Mouse (Mus musculus) adrenal gland, adult 18-20 months (tissue): ENCODE data around the gene Olfr126. TPM values are rescaled to one million over a fixed set of nuclear protein-coding genes. Genes with fewer than 3 reads are reported as not detected.

Source experiments
- DNase-seq, 2 experiments: peaks; one replicate each; pipeline ENCODE4 v3.0.0; 2021 to 2022; ENCODE audit warnings: low spot score in 2 of 2
- long read RNA-seq, 2 experiments: library from polyadenylated mRNA; stranded (forward); transcript quantifications; one replicate each; pipeline ENCODE4 v2.0.0; 2021
- total RNA-seq, 2 experiments: library from RNA; stranded (reverse); gene quantifications; 1 replicate in 1 of 2; 2 replicates in 1 of 2; pipeline ENCODE4 v1.2.3; 2021

The Olfr126 gene
- total RNA-seq: not detected
- long read RNA-seq, experiment 1: 0 reads
- long read RNA-seq, experiment 2: 0 reads

GRCm38 (mm10) chr17:37847183-37847582 is at the start of gene Olfr126:
Gene Olfr126 (plus strand): TSS chr17:37847483.
- DNase-seq: no peak

DNA sequence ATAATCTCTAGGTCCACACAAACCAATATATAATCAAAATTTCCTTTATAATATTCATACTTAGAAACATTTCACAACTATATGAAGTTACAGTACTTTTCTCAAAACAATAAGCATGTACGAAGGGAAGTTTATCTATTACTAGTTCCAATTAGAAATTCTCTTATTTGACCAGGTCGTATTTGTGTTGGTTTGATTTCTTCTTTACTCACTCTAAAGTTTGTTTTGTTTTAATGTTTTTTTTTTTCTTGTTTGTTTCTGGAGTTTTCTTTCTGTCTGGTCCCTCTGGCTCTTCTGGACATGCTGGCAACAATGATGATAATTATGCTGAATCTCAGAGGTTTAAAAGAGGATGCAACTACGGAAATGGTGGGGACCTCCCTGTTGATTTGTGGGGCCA is 47.7 kb upstream of the Olfr126 start, which contains the start of gene Olfr124:
Gene Olfr124, plus strand, starts transcription at position 301 of the 400 bp plus-strand sequence.
- DNase-seq: no peak

DNA sequence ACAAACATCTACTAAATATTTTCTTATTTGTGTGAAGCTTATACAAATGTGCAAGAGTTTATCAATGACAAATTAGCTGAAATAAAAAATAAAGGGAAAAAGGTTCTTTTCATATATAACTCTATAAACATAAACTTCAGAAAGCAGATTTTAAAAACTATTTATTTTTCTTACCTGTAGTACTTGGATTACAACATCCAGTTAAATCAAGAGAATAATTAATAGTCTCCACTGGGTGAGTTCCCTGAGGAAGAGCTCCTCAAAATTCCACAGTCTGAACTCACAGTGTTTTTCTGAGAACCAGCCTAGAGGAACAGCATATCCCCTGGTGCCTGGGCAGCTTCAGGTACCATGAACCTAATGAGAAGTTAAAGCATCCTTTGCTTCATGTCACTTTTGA is 14.6 kb upstream of the Olfr126 start, which contains the start of gene Olfr125:
Gene Olfr125, plus strand, starts transcription at position 301 of the 400 bp plus-strand sequence.
- DNase-seq: no peak

GRCm38 (mm10) chr17:37863901-37864300 is 16.6 kb downstream of the Olfr126 start:
- no peak for DNase-seq

DNA sequence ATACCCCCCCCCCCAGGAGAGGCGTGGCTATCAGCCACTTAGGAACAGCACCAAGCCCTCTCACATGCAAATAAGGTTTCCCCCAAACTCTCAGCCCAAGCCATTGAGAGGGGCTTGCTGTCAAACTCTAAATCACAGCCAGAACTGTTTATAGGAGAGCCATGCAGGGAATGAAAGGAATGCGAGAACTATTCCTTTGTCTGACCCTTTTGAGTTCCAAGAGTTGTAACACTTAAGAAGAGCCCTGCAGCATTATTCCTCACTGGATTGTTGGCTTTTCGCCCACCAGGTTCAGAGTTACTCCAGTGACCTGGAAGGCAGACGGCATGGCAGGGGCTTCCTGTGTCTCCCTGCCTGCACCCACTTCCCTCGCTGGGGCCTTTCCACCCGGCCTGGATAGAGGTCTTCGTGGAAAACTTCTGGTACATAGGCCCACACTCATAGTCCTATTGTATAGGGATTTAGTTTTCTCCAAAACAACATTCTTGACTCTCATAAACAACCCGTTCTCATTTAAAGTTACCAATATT is 22.5 kb downstream of the Olfr126 start:
- DNase-seq: no peak

- DNase-seq: no peak
These were observed 26.5 kb downstream of the Olfr126 start for GRCm38 (mm10) chr17:37873830-37874229.

DNA sequence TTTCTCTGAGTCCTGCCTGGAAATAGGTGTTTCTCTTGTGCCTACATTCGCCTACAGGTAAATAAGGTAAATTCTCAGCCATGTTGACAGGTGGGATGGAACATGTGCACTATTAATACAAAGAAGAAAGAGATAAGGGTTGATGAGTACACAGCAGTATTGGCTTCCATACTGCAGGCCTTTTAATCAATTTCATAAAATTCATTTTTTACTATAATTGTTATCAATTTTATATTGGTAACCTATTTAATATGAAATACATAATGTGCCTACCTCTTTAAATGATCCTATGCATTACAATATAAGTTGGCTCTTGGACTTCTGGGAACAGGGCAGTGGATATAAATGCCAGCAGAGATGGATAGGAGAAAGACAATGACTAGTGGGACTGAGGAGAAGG is 52.9 kb downstream of the Olfr126 start, which contains the start of gene Olfr127:
Gene Olfr127, plus strand, starts transcription at position 301 of the 400 bp plus-strand sequence.
- no peak for DNase-seq

Other genes with a start within 250 kb of the Olfr126 start
- not detected for gene Olfr115, start 220.4 kb upstream of the Olfr126 start, total RNA-seq
- not detected for gene Olfr116, start 220.3 kb upstream of the Olfr126 start, total RNA-seq
- gene Olfr117, start 183.7 kb upstream of the Olfr126 start, total RNA-seq: not detected
- not detected for gene Olfr118, start 180.5 kb upstream of the Olfr126 start, total RNA-seq
- gene Olfr119, start 150.9 kb upstream of the Olfr126 start, total RNA-seq: not detected
- gene Olfr120, start 125.7 kb upstream of the Olfr126 start, total RNA-seq: not detected
- not detected for gene Olfr121, start 98.6 kb upstream of the Olfr126 start, total RNA-seq
- not detected for gene Olfr122, start 78.9 kb upstream of the Olfr126 start, total RNA-seq
- not detected for gene Olfr123, start 54.0 kb upstream of the Olfr126 start, total RNA-seq
- not detected for gene Olfr124, start 47.6 kb upstream of the Olfr126 start, total RNA-seq
- gene Olfr125, start 14.5 kb upstream of the Olfr126 start, total RNA-seq: not detected
- not detected for gene Olfr127, start 53.0 kb downstream of the Olfr126 start, total RNA-seq
- gene Olfr128, start 73.1 kb downstream of the Olfr126 start, total RNA-seq: not detected
- gene Olfr761, start 105.6 kb downstream of the Olfr126 start, total RNA-seq: not detected
- not detected for gene Olfr129, start 212.6 kb downstream of the Olfr126 start, total RNA-seq
- not detected for gene Olfr130, start 216.4 kb downstream of the Olfr126 start, total RNA-seq
- not detected for gene Olfr131, start 241.2 kb downstream of the Olfr126 start, total RNA-seq